Mouse (Mus musculus) heart, embryonic 12.5 days (tissue): Measurements from ENCODE around the gene Dohh. TPM values are rescaled to one million over a fixed set of nuclear protein-coding genes. Genes with fewer than 3 reads are reported as not detected.
A peak's percentile ranks its signal among the peaks of the same experiment; 100 is the strongest.

Experiments
- ATAC-seq: fragments of 200-750 bp; cut with Nextera tagmentation; 2 replicates; pipeline ENCODE4 v1.8.0; 2017; ENCODE audit warnings: moderate TSS enrichment, moderate library complexity; ENCODE audit not compliant: insufficient number of reproducible peaks, low FRiP score
- H3K27ac ChIP-seq: fragments of 300-500 bp; sonication (generic); 2 replicates; pipeline ENCODE4 v1.5.1; 2016; ENCODE audit warnings: mild to moderate bottlenecking, moderate library complexity; ENCODE audit not compliant: poor library complexity, severe bottlenecking
- H3K27me3 ChIP-seq: fragments of 300-500 bp; sonication (generic); replicated peaks from 2 replicates; pipeline ENCODE4 v1.6.1; 2016; ENCODE audit warnings: mild to moderate bottlenecking, moderate library complexity
- H3K36me3 ChIP-seq: fragments of 300-500 bp; sonication (generic); 2 replicates; pipeline ENCODE4 v1.6.1; 2016; ENCODE audit warnings: mild to moderate bottlenecking, moderate library complexity
- H3K4me1 ChIP-seq: fragments of 300-500 bp; sonication (generic); replicated peaks from 2 replicates; pipeline ENCODE4 v1.6.1; 2016; ENCODE audit warnings: mild to moderate bottlenecking
- H3K4me2 ChIP-seq: fragments of 300-500 bp; sonication (generic); 2 replicates; pipeline ENCODE4 v1.6.1; 2016; ENCODE audit warnings: mild to moderate bottlenecking, moderate library complexity
- H3K4me3 ChIP-seq: fragments of 300-500 bp; sonication (generic); 2 replicates; pipeline ENCODE4 v1.5.1; 2016; ENCODE audit warnings: mild to moderate bottlenecking
- H3K9ac ChIP-seq: fragments of 300-500 bp; sonication (generic); 2 replicates; pipeline ENCODE4 v1.6.1; 2016; ENCODE audit warnings: mild to moderate bottlenecking, moderate library complexity
- H3K9me3 ChIP-seq: fragments of 300-500 bp; sonication (generic); replicated peaks from 2 replicates; pipeline ENCODE4 v1.6.1; 2016; ENCODE audit warnings: mild to moderate bottlenecking, moderate library complexity
- WGBS: fragments of 180-500 bp; shearing (Covaris S2); methylation state at CpG from one replicate; pipeline ENCODE4 v1.1.7; 2016; 5-methylcytosine and 5-hydroxymethylcytosine counted together
- polyA plus RNA-seq: library from polyadenylated mRNA; unstranded; fragments of >200 nt; fragmentation: Nextera tagmentation; extraction: Ambion mirVana; gene quantifications from 2 replicates; pipeline ENCODE4 v1.2.1, GENCODE M21; 2016

Dohh gene
- polyA plus RNA-seq, 1 experiment from 2014 or later: 66.9 TPM

- Histone ChIP-seq H3K4me1 (peaks cover 67% of the 10 kb centered on the region), H3K4me2 (no peak overlapping the region), H3K9ac (no peak overlapping the region), H3K9me3 (no peaks in the 10 kb centered on the region), H3K27ac (no peak overlapping the region), H3K4me3 (no peak overlapping the region), H3K27me3 (no peaks in the 10 kb centered on the region), H3K36me3 (peaks cover 29% of the 10 kb centered on the region)
- 80% methylated on average over 40 of the region's 40 CpGs for WGBS
- no peak for ATAC-seq
Measured at GRCm38 (mm10) chr10:81420191-81420767, 36.1 kb downstream of the Dohh start.

GRCm38 (mm10) chr10:81421041-81421796 lies 37.0 kb downstream of the Dohh start:
- Histone ChIP-seq H3K4me1 (peaks cover 67% of the 10 kb centered on the region), H3K4me2 (no peak overlapping the region), H3K9ac (no peak overlapping the region; the same call in 1 of the 2 replicates), H3K27ac (no peak overlapping the region), H3K36me3 (peaks cover 27% of the 10 kb centered on the region), H3K27me3 (no peaks in the 10 kb centered on the region), H3K4me3 (no peak overlapping the region), H3K9me3 (no peaks in the 10 kb centered on the region)
- 71% methylated on average over 4 of the region's 4 CpGs for WGBS
- no peak for ATAC-seq

DNA sequence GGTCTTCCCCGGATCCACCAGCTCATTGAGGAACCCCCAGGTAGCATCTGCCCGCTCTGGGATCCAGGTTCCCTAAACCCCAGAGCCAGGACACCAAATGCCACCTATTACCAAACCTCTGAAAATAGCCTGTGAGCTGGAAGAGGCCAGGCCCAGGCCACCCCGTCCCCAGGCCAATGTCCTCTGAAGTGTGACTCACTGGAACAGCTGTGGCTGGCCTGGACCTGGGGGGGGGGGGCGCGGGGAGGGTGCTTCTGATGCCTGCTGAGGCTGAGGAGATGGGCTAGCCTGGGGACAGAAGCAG lies 37.5 kb downstream of the Dohh start:
- no peaks in the 10 kb centered on the region for H3K27me3 ChIP-seq
- no peak overlapping the region for H3K4me2 ChIP-seq
- peaks cover 27% of the 10 kb centered on the region for H3K36me3 ChIP-seq
- ATAC-seq: no peak
- H3K4me1 ChIP-seq: peaks cover 63% of the 10 kb centered on the region
- 62% methylated on average over 5 of the region's 5 CpGs for WGBS
- no peak overlapping the region; the same call in 1 of the 2 replicates for H3K9ac ChIP-seq
- no peak overlapping the region for H3K4me3 ChIP-seq
- no peak overlapping the region for H3K27ac ChIP-seq
- no peaks in the 10 kb centered on the region for H3K9me3 ChIP-seq

GRCm38 (mm10) chr10:81422191-81422590 lies 38.0 kb downstream of the Dohh start:
- H3K36me3 ChIP-seq: peaks cover 27% of the 10 kb centered on the region
- ATAC-seq: no peak
- no peaks in the 10 kb centered on the region for H3K9me3 ChIP-seq
- peaks cover under 1% of the 10 kb centered on the region; the same call in 1 of the 2 replicates for H3K27me3 ChIP-seq
- no peak overlapping the region for H3K4me2 ChIP-seq
- no peak overlapping the region for H3K9ac ChIP-seq
- H3K4me3 ChIP-seq: no peak overlapping the region
- 67% methylated on average over 6 of the region's 6 CpGs for WGBS
- peaks cover 59% of the 10 kb centered on the region for H3K4me1 ChIP-seq
- no peak overlapping the region for H3K27ac ChIP-seq

DNA sequence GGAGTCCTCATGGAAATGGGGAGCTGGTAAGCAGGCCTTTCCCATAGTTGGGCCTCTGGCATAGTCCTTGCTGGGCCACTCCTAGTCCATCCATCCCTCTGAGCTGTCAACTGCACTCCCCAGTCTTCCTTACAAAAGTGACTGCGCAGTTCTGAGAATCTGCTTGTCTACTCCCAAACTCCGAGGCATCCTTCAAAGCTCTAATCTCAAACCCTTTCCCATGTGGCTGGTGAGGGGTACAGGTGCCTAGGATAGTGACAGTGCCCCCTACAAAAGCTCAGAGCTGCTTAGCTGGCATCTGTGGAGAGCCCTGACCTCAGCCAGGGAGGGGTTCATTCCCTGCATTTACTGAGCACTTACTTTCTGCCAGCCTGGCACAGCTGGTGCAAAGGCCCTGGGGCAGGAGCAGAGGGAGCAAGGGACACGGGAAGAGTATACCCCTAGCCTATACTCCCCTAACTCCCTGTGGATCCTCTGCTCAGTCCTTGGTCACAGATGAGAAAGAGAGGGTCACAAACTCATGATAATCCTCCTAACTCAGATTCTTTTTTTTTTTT lies 38.5 kb downstream of the Dohh start:
- Histone ChIP-seq H3K36me3 (peaks cover 24% of the 10 kb centered on the region), H3K9me3 (no peaks in the 10 kb centered on the region), H3K4me1 (peaks cover 58% of the 10 kb centered on the region), H3K27me3 (peaks cover 4% of the 10 kb centered on the region; the same call in 1 of the 2 replicates), H3K4me3 (no peak overlapping the region), H3K4me2 (no peak overlapping the region), H3K9ac (no peak overlapping the region), H3K27ac (no peak overlapping the region)
- no peak for ATAC-seq
- WGBS: 80% methylated on average over 3 of the region's 3 CpGs

DNA sequence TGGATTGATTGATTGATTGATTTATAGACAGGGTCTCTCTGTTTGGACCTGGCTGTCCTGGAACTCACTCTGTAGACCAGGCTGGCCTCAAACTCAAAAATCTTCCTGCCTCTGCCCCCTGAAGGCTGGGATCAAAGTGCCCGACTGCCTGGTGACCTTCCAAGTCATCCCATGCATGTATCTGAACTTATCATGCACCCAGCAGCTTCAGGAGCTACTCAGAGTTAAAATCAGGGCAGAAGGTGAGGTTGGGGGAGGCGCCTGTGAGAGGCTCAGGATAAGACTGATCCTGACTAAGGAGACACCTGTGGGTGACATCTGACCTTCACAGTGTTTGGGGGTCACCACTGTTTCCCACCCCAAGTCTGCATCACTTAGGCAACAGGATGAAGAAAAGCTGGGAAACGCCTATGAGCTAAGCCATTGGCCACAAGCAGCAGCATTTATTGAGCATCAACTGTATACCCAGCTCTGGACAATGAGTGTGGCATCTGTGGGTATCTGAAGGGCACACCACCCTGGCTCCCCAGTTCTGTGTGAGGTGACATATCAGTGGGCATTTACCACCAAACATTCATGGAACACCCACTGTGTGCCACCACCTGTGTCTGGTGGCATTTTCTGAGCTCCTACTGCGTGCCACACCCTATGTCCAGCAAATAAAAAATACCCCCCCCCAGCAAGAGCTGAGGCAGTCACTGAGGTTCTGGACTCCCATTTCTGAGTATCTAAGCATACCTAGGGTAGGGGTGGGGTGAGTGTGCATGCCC lies 39.4 kb downstream of the Dohh start:
- WGBS: 52% methylated on average over 4 of the region's 4 CpGs

DNA sequence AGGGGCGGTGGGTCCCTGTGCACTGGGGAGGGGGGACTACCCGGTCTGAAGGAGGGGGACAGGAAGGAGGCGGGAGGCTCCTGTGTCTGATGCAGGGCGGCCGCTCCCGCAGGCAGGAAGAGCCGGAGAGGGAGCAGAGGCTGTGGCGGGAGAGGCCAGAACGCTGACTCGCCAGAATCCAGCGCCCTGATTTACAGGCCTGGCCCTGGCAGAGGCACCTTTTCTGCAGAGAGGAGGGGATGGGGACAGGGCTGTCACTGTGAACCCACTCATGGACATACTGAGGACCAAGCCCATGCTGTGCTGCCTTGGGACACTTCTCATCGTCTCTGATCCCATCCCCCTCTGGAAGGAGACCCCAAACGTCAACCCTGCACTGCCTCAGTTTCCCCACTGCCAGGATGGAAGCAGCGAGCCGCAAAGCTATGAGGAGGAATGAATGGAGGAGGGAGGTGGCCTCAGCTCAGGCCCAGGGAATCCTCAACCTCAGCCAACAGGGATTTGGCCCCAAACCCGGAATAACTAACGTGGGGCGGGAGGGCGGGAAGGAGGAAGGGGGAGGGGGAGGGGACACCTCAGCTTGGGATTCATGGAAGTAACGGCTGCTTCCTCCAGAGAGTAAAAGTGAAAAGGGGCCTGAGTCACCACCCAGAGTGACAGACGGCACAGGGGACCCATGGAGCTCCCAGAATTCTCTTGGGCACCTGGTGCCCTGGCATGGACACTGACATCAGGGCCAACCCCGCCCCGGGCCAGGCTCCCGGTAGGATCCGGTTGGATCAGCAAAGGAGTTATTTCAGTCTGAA lies 40.2 kb downstream of the Dohh start:
- peaks cover 45% of the 10 kb centered on the region for H3K4me1 ChIP-seq
- H3K36me3 ChIP-seq: peaks cover 14% of the 10 kb centered on the region
- ATAC-seq: peak; percentile 25; the same call in 1 of the 2 replicates
- peak overlapping the region; percentile 68 for H3K27ac ChIP-seq
- WGBS: 6% methylated on average over 25 of the region's 25 CpGs
- H3K27me3 ChIP-seq: peaks cover 4% of the 10 kb centered on the region; the same call in 1 of the 2 replicates
- peak overlapping the region; percentile 90 for H3K4me2 ChIP-seq
- peak overlapping the region; percentile 65 for H3K4me3 ChIP-seq
- H3K9me3 ChIP-seq: no peaks in the 10 kb centered on the region
- H3K9ac ChIP-seq: peak overlapping the region; percentile 63

More for the DNA sequence above, 39.4 kb downstream of the Dohh start:
- Histone ChIP-seq H3K4me1 (peaks cover 48% of the 10 kb centered on the region), H3K36me3 (peaks cover 22% of the 10 kb centered on the region), H3K9me3 (no peaks in the 10 kb centered on the region), H3K4me2 (peak overlapping the region; percentile 90), H3K9ac (peak overlapping the region; percentile 63; the same call in 1 of the 2 replicates), H3K4me3 (0 out of 2 replicates have a peak overlapping the region, but pooled peaks have one; percentile 65), H3K27me3 (peaks cover 4% of the 10 kb centered on the region; the same call in 1 of the 2 replicates), H3K27ac (no peak overlapping the region)
- ATAC-seq: no peak

DNA sequence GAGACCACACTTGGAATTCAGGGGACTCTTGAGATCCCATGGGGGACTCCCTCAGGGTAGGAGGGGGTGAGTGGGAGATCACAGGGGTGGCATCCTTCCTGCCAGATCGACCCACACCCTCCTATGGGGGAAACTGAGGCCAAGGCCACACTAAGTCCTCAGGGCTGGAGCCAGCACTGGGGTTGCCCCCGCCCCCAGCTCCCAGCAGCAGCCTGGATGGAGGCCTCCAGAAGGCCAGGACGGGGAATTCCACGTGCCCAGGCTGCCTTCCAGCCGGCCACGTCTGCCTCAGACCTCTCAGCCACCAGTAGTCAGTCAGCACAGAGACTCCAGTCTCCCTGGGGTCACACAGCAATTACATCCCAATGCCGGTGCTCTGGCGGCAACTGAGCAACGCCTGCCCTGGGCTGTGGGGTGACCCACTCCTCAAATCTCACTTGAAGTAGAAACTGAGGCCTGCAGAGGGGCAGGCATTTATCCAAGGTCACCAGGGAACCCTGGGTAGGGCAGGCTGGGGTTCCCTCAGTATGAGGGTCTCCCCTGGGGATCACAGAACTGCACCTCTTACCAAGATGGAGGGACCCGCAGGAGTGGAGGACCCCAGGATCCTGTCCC lies 41.1 kb downstream of the Dohh start:
- H3K9ac ChIP-seq: peak overlapping the region; percentile 63
- peak overlapping the region; percentile 90 for H3K4me2 ChIP-seq
- 37% methylated on average over 10 of the region's 10 CpGs for WGBS
- no peaks in the 10 kb centered on the region for H3K9me3 ChIP-seq
- peaks cover 4% of the 10 kb centered on the region; the same call in 1 of the 2 replicates for H3K27me3 ChIP-seq
- peaks cover 5% of the 10 kb centered on the region for H3K36me3 ChIP-seq
- no peak for ATAC-seq
- H3K4me3 ChIP-seq: peak overlapping the region; percentile 65
- peaks cover 50% of the 10 kb centered on the region for H3K4me1 ChIP-seq
- peak overlapping the region; percentile 25; the same call in 1 of the 2 replicates for H3K27ac ChIP-seq

GRCm38 (mm10) chr10:81426081-81426671 lies 41.9 kb downstream of the Dohh start:
- WGBS: 2% methylated on average over 22 of the region's 33 CpGs
- Histone ChIP-seq H3K36me3 (no peaks in the 10 kb centered on the region), H3K9me3 (no peaks in the 10 kb centered on the region), H3K4me3 (peak overlapping the region; percentile 65), H3K9ac (peak overlapping the region; percentile 84), H3K4me1 (peaks cover 54% of the 10 kb centered on the region), H3K27me3 (peaks cover 4% of the 10 kb centered on the region; the same call in 1 of the 2 replicates), H3K4me2 (peak overlapping the region; percentile 90), H3K27ac (no peak overlapping the region)
- ATAC-seq: no peak

GRCm38 (mm10) chr10:81426897-81427296 lies 42.7 kb downstream of the Dohh start:
- H3K4me3 ChIP-seq: peak overlapping the region; percentile 65
- H3K27me3 ChIP-seq: peaks cover 4% of the 10 kb centered on the region; the same call in 1 of the 2 replicates
- H3K4me1 ChIP-seq: peaks cover 55% of the 10 kb centered on the region
- peak overlapping the region; percentile 84 for H3K9ac ChIP-seq
- WGBS: under 1% methylated on average over 37 of the region's 38 CpGs
- no peak for ATAC-seq
- no peak overlapping the region for H3K27ac ChIP-seq
- no peaks in the 10 kb centered on the region for H3K36me3 ChIP-seq
- H3K9me3 ChIP-seq: no peaks in the 10 kb centered on the region
- H3K4me2 ChIP-seq: peak overlapping the region; percentile 90
